In genomic region chr15:78491301-78491700, GRCm38 (mm10) we compare ENCODE assay signal across 19 mouse cellular contexts. TPM values are rescaled to one million over a fixed set of nuclear protein-coding genes. Genes with fewer than 3 reads are reported as not detected.
"Had no signal": no experiment of that assay in that cellular context is flagged by ENCODE, and none has a peak within 500 bp of the region (broad histone marks: within the 10 kb centered on the region; RNA-seq: fewer than 3 reads in every experiment).

No protein-coding gene starts in this region.

- H3K4me2 ChIP-seq: lung, embryonic 14.5 days; midbrain, embryonic 12.5 days; neural tube, embryonic 13.5 days; neural tube, embryonic 15.5 days; stomach, embryonic 15.5 days had no signal

- H3K36me3 ChIP-seq: midbrain, embryonic 10.5 days; midbrain, embryonic 12.5 days; neural tube, embryonic 13.5 days; neural tube, embryonic 15.5 days; stomach, embryonic 15.5 days had no signal

- H3K27ac ChIP-seq: midbrain, embryonic 10.5 days; midbrain, embryonic 12.5 days; neural tube, embryonic 13.5 days; neural tube, embryonic 15.5 days; stomach, embryonic 15.5 days; stomach, postnatal 0 days had no signal

- H3K4me1 ChIP-seq: midbrain, embryonic 12.5 days; neural tube, embryonic 13.5 days; neural tube, embryonic 15.5 days; stomach, embryonic 15.5 days had no signal

- H3K27me3 ChIP-seq: neural tube, embryonic 13.5 days; neural tube, embryonic 15.5 days; stomach, embryonic 15.5 days had no signal

- H3K9me3 ChIP-seq: midbrain, embryonic 10.5 days; midbrain, embryonic 12.5 days; neural tube, embryonic 13.5 days; neural tube, embryonic 15.5 days; stomach, embryonic 15.5 days had no signal

- H3K4me3 ChIP-seq: midbrain, embryonic 10.5 days; midbrain, embryonic 12.5 days; myocyte; neural tube, embryonic 13.5 days; neural tube, embryonic 15.5 days; stomach, embryonic 15.5 days had no signal

- DNase-seq: lung, adult 18-20 months; lung, embryonic 14.5 days; lung, postnatal 10 days; lung, postnatal 4 days; midbrain, embryonic 14.5 days; retina, postnatal 1 day; right cerebral cortex, adult 18-20 months; thymus, adult 2 months; thymus, postnatal 25 days; thymus, postnatal 4 days had no signal

- H3K9ac ChIP-seq: lung, embryonic 14.5 days; midbrain, embryonic 12.5 days; neural tube, embryonic 13.5 days; neural tube, embryonic 15.5 days; stomach, embryonic 15.5 days had no signal

- ATAC-seq: midbrain, embryonic 16.5 days had no signal

RNA-seq across cellular contexts. Expression of gene Il2rb, which starts 3.8 kb away (rescaled TPM):
- polyA plus RNA-seq: midbrain, embryonic 10.5 days; midbrain, embryonic 12.5 days; neural tube, embryonic 11.5 days had no signal

RNA-seq across cellular contexts. Expression of gene Tmprss6, which starts 22.9 kb away (rescaled TPM):
- polyA plus RNA-seq: neural tube, embryonic 11.5 days had no signal

RNA-seq across cellular contexts. Expression of gene Sstr3, which starts 53.2 kb away (rescaled TPM):
- polyA plus RNA-seq: myocyte had no signal
